Mouse (Mus musculus): ENCODE data around the gene Kank4. TPM values are rescaled to one million over a fixed set of nuclear protein-coding genes. Genes with fewer than 3 reads are reported as not detected.
"Not testable (repeated sequence)": the region's sequence is repeated elsewhere in the genome, so short reads cannot be mapped to it uniquely, and the experiment has no call there.

The Kank4 gene
- polyA plus RNA-seq, 1 experiment from 2014 or later = 0.08 TPM

DNA sequence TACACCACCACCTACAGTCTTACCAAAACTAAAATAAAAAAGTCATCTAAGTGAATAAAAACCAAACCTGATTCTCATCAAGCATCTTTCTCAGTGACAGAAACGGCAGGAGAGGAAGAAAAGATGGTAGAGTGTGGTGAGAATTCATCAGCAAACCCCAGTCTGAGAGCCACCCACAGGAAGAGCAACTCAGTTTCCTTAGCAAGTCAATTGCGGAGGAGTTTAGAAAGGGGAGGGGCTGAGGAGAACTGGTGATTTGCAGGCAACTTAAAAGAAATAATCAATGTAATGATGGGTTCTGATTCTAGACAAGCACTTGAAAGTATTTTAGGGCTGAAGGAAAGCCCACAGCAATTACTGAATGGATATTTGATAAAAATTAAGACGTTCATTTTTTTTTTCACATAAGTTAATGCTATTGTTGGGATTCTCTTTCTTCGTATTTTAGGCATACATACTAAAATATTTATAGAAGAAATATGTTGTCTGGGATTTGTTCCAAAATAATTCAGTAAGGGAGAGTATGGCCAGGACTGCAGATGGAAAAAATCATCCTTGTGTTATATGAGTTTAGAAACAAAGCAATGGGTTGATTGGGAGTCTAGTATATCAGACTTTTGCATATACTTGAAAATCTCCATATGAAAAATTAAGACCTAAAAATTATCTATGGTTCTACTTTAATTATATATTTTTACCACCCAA, 41.0 kb upstream of the Kank4 start:
- DNase-seq (no peak), ATAC-seq (no peak)
- Histone ChIP-seq H3K9me3 (ENCODE audit: low read length) (no peaks in the 10 kb centered on the region), H3K27ac (ENCODE audit: low read depth) (no peak overlapping the region), H3K4me1 (ENCODE audit: insufficient read depth) (no peaks in the 10 kb centered on the region), H3K9ac (replicated peaks) (no peak overlapping the region), H3K4me2 (ENCODE audit: low read depth, low read length) (no peak overlapping the region), H3K4me3 (ENCODE audit: low read depth, low read length) (no peak overlapping the region), H3K27me3 (ENCODE audit: insufficient read depth, low read length) (no peaks in the 10 kb centered on the region), H3K36me3 (replicated peaks; ENCODE audit: insufficient read depth, low read length) (no peaks in the 10 kb centered on the region)
- no peak for TF ChIP-seq EP300 (IDR thresholded peaks at IDR 0.05; ENCODE audit: low read depth)
- no peak for TF ChIP-seq CTCF (IDR thresholded peaks at IDR 0.05; ENCODE audit: low read depth)
- WGBS (ENCODE audit: insufficient replicate concordance) = 57% methylated on average over 4 of the region's 4 CpGs

DNA sequence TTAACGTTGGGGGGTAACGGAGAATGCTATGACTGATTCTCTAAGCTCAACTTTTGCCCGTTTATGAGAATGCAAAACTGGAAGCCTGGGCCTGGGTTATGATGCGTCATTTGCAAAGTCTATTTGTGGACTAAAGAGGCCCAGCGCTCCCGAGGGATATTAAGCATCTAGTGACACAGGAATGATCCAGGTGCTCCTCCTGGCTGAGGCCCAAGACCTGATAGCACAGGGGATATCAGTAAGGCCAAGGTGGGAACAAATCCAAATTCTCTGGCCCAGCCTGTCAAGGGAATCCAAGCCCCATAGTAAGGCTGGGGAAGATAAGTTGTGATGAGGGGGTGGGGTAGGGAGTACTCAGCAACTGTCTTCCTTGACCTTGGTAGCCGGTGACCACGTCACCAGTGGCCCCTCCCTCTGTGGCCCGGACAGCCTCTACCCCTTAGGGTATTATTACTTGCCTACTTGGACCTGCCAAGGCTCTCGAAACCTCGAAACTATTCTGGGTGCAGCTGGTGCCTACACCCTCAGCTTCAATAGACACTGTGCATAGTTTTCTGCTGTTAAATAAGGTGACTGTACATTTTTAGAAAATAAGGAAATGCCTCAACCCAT, 39.8 kb upstream of the Kank4 start:
- Histone ChIP-seq H3K27ac (ENCODE audit: low read depth) (no peak overlapping the region), H3K36me3 (replicated peaks; ENCODE audit: insufficient read depth, low read length) (no peaks in the 10 kb centered on the region), H3K9me3 (ENCODE audit: low read length) (no peaks in the 10 kb centered on the region), H3K4me1 (ENCODE audit: insufficient read depth) (no peaks in the 10 kb centered on the region), H3K4me2 (ENCODE audit: low read depth, low read length) (no peak overlapping the region), H3K27me3 (ENCODE audit: insufficient read depth, low read length) (no peaks in the 10 kb centered on the region), H3K9ac (replicated peaks) (no peak overlapping the region), H3K4me3 (ENCODE audit: low read depth, low read length) (no peak overlapping the region)
- TF ChIP-seq CTCF (IDR thresholded peaks at IDR 0.05; ENCODE audit: low read depth) (no peak), EP300 (IDR thresholded peaks at IDR 0.05; ENCODE audit: low read depth) (no peak)
- DNase-seq = no peak
- no peak for ATAC-seq
- WGBS (ENCODE audit: insufficient replicate concordance) = 73% methylated on average over 11 of the region's 11 CpGs

DNA sequence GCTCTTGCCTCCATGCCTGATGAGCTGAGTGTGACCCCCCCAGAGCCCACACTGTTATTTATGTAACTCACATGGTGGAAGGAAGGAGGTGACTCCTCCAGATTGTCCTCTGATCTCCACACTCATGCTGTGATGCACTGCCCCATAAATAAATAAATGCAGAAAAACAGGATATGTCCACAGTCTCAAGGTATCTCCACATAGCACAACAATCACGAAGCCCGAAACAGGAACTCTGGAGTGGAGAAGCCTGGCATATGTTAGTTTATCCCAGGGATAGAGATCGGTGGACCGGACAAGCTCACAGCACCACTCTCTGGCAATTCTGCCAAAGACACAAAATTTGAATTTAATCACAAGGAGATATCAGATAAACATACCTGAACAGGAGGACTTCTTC, 36.6 kb upstream of the Kank4 start:
- Histone ChIP-seq H3K4me2 (ENCODE audit: low read depth, low read length) (no peak overlapping the region), H3K36me3 (replicated peaks; ENCODE audit: insufficient read depth, low read length) (no peaks in the 10 kb centered on the region), H3K4me3 (ENCODE audit: low read depth, low read length) (no peak overlapping the region), H3K27ac (ENCODE audit: low read depth) (no peak overlapping the region), H3K4me1 (ENCODE audit: insufficient read depth) (no peaks in the 10 kb centered on the region), H3K9me3 (ENCODE audit: low read length) (no peaks in the 10 kb centered on the region), H3K27me3 (ENCODE audit: insufficient read depth, low read length) (no peaks in the 10 kb centered on the region), H3K9ac (replicated peaks) (no peak overlapping the region)
- TF ChIP-seq CTCF (IDR thresholded peaks at IDR 0.05; ENCODE audit: low read depth) (no peak), EP300 (IDR thresholded peaks at IDR 0.05; ENCODE audit: low read depth) (no peak)
- ATAC-seq (no peak), DNase-seq (no peak)
- 74% methylated on average over 4 of the region's 4 CpGs for WGBS (ENCODE audit: insufficient replicate concordance)

DNA sequence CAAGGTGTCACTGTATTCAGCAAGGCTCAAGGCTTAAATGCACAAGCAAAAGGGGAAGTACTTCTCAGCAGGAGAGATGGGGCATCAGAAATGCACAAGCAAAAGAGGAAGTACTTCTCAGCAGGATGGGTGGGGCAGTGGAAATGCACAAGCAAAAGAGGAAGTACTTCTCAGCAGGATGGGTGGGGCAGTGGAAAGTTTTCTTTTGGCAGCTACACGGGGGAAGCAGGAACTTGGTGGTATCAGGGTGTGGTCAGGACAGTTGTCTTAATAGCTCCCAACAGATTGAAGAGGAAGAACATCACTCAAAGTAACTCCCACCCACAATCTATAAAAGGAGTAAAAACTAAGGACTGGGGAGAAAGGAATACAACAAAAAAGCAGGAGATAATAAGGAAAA, 33.1 kb upstream of the Kank4 start:
- H3K27ac ChIP-seq (ENCODE audit: low read depth); H3K9ac ChIP-seq (replicated peaks); H3K36me3 ChIP-seq (replicated peaks; ENCODE audit: insufficient read depth, low read length); H3K9me3 ChIP-seq (ENCODE audit: low read length); H3K27me3 ChIP-seq (ENCODE audit: insufficient read depth, low read length); ATAC-seq; H3K4me1 ChIP-seq (ENCODE audit: insufficient read depth); H3K4me2 ChIP-seq (ENCODE audit: low read depth, low read length); H3K4me3 ChIP-seq (ENCODE audit: low read depth, low read length); DNase-seq: not testable (repeated sequence)
- WGBS (ENCODE audit: insufficient replicate concordance) = 25% methylated on average over 1 of the region's 1 CpGs

DNA sequence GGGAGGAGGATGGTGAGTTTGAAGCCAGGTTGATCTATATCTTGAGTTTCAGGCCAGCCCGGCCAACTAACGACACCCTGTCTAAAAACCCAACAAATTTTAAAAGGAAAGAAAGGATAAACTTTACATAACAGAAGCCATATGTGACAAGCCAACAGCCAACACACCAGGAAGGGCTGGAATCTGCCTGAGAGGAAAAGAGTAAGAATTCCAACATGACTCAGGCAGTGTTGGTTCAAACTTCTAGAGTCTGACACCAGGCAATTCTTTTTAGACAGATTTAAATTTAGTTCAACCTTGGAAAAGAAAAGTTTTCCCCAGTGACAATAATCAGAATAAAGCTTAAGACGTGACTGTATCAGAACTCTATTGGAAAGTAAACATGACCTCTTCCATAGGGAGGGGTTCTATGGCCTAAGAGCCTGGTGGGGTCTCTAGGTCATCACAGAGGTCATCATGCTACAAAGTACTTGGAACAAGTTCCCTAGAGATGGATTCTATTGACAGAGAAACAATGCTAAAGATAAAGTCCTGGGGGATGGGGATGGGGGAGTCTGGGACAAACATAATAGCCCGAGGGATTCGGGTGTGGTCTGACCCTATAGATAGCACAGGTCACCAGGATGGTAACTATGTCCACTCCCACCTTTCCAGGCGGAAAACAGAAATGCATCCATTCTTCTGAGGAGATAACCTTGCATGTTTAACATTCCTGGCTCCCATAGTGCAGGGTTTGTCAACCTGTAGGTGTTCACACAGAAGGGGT, 30.0 kb upstream of the Kank4 start:
- no peak for TF ChIP-seq EP300 (IDR thresholded peaks at IDR 0.05; ENCODE audit: low read depth)
- no peak for TF ChIP-seq CTCF (IDR thresholded peaks at IDR 0.05; ENCODE audit: low read depth)
- DNase-seq = no peak
- no peak overlapping the region for H3K27ac ChIP-seq (ENCODE audit: low read depth)
- H3K9me3 ChIP-seq (ENCODE audit: low read length) = no peaks in the 10 kb centered on the region
- no peak for ATAC-seq
- 57% methylated on average over 6 of the region's 6 CpGs for WGBS (ENCODE audit: insufficient replicate concordance)
- H3K4me2 ChIP-seq (ENCODE audit: low read depth, low read length) = no peak overlapping the region
- H3K27me3 ChIP-seq (ENCODE audit: insufficient read depth, low read length) = no peaks in the 10 kb centered on the region
- H3K4me3 ChIP-seq (ENCODE audit: low read depth, low read length) = no peak overlapping the region
- no peak overlapping the region for H3K9ac ChIP-seq (replicated peaks)
- H3K4me1 ChIP-seq (ENCODE audit: insufficient read depth) = no peaks in the 10 kb centered on the region
- no peaks in the 10 kb centered on the region for H3K36me3 ChIP-seq (replicated peaks; ENCODE audit: insufficient read depth, low read length)

DNA sequence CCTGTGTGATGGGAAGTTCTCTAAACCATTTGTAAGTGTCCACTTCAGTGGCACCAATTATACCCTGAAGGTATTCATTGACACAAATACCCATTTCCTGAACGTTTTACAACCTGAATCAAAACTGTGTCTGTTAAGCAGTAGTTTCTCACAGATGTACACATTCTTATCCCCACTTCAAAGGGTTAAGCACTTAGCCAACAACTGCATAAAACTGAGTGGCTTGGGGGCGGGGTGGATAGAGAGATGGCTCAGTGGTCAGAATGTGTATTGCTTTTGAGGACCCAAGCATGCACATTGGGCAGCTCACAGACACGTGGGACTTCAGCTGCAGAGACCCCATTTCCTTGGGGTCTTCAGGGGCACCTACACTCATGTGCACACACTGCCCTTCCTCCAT, 29.1 kb upstream of the Kank4 start:
- Histone ChIP-seq H3K4me3 (ENCODE audit: low read depth, low read length) (no peak overlapping the region), H3K9ac (replicated peaks) (no peak overlapping the region), H3K36me3 (replicated peaks; ENCODE audit: insufficient read depth, low read length) (no peaks in the 10 kb centered on the region), H3K27ac (ENCODE audit: low read depth) (no peak overlapping the region), H3K27me3 (ENCODE audit: insufficient read depth, low read length) (no peaks in the 10 kb centered on the region), H3K9me3 (ENCODE audit: low read length) (no peaks in the 10 kb centered on the region), H3K4me2 (ENCODE audit: low read depth, low read length) (no peak overlapping the region), H3K4me1 (ENCODE audit: insufficient read depth) (no peaks in the 10 kb centered on the region)
- DNase-seq (no peak), ATAC-seq (no peak)
- TF ChIP-seq CTCF (IDR thresholded peaks at IDR 0.05; ENCODE audit: low read depth) (no peak), EP300 (IDR thresholded peaks at IDR 0.05; ENCODE audit: low read depth) (no peak)
- 52% methylated on average over 3 of the region's 3 CpGs for WGBS (ENCODE audit: insufficient replicate concordance)

All from liver, postnatal 0 days (tissue).